Mouse (Mus musculus) thymus, postnatal 14 days (tissue): ENCODE results near the gene Erh.
A peak's percentile ranks its signal among the peaks of the same experiment; 100 is the strongest.

Experiments used
- DNase-seq: peaks from one replicate; pipeline ENCODE4 v3.0.0; 2021

The Erh gene

DNA sequence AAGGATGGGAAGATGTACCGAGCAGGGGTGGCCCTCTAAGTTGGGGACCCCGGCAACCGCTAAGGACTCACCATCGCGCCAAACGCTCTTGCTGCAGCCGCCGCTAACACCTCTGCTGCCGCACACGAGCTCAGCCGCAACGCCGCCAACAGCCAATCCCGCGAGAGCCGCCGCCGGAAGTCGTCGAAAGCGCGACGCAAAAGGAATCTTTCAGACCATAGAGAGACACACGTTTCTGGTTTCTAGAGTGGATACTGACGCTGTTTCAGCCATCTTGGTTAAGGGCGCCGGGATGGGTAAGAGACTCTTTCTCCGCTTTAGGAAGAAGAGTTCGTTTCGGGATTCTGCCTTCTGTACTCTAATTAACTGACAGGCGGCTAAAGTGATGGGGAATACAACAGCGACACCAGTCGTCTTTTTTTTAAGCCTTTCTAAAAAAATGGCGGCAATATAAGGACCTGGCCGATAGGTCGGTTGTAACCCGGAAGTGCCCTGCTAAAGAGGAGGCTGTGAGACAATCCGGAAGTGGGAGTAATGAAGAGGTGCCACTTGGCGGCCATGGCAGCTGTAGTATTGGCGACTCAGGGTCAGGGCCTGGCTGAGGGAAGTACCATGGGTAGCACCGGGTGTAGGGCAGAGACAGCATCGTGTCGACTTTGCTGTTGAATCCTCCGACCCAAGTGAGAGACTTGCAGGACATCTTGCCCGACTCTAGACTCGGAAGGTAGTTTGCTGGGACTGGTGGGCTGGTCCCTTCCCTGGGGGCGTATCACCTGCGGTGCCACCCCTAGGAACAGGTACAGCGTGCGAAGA is at the start of gene Erh, which contains the start of gene Slc39a9:
TSS of gene Erh (minus strand) at position 649 of the 813 bp plus-strand sequence.
TSS of gene Slc39a9 (plus strand) at position 191 of the 813 bp plus-strand sequence.
- peak; percentile 93 for DNase-seq

DNA sequence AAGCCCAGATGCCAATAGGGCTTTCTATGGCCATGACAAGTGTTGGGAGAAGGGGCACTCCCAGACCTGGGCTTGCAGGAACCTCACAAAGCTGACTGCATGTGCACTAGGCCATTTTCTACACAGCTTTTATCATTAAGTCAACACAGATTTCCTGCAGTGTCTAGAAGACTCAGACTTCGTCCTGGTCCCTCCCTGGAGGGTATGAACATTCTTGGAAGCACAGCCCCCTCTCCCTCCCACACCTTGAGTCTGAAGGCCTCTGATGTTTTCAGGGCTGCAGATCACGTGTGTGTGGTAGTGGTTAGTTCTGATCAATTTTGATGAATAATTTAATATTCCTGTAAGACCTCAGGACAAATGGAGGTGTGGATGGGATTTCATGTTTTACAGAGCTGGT is 49.6 kb upstream of the Erh start:
- no peak for DNase-seq

DNA sequence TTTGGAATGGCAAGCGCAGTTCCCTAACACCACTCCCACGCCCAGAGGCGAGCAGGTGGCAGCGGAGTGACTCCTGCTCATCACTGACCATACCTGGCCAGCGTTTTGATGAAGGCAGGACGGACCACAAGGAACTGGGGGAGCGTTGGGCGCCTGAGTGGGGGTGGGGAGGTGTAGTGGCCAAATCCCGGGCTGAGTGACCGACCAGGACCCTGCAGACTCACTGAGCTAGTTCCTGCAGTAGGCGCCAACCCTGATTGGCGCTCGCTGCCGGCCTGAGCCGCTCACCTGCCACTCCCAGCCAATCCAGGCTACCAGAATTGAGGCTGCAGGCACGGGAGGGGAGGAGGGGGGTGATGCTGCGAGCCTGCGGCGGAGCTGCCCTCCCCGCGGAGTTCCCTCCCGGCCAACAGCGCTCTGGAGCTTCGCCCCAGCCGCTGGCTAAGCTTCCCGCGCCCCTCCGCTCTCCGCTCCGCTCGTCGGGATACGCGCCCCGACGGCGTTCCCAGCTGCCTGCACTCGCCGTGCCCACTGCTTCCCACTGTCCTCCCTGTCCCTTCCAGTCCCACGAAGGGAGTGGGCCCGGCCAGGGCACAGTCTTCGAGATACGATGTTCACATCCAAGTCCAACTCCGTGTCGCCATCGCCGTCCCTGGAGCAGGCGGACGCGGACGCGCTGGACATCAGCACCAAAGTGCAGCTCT is 48.3 kb upstream of the Erh start, which contains the start of gene Plekhd1:
TSS of gene Plekhd1 (plus strand) at position 323 of the 704 bp plus-strand sequence.
- peak; percentile 16 for DNase-seq

DNA sequence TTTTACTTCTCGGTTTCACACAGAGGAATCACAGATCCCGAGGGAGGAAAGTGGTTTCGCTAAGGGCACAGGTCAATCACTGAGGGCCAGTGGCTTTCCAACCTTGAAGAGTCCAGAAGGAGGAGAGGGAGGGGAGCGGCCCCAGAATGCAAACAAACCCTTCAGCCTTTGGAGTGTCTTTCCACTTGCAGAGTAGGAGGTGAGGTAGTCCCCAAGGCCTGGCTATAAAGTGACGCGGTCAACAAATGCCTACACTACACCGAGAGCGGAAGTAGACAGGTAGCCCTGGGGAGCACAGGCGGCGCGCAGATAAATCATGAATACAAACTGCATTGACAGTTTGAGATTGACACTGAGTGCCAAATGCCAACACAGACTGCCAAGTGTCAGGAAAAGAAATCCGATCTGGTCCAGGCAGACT is 47.5 kb upstream of the Erh start:
- no peak for DNase-seq

DNA sequence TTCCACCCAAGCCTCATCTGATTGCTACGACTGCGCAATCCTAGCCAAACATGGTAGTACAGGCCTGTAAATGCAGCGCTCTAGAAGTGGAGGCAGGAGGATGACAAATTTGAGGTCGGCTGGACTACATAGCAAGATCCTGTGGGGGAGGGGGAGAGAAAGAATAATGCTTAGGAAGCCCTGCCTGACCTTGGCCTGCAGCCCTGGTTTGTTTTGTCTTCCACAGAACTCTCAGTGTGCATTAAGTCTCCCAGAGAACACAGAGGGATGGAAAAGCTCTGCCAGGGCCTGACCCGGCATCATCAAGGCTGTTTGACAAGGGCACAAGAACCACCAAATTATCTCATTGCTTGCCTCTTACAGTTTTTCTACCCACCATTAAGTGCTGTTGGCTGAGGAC is 45.6 kb upstream of the Erh start:
- no peak for DNase-seq

DNA sequence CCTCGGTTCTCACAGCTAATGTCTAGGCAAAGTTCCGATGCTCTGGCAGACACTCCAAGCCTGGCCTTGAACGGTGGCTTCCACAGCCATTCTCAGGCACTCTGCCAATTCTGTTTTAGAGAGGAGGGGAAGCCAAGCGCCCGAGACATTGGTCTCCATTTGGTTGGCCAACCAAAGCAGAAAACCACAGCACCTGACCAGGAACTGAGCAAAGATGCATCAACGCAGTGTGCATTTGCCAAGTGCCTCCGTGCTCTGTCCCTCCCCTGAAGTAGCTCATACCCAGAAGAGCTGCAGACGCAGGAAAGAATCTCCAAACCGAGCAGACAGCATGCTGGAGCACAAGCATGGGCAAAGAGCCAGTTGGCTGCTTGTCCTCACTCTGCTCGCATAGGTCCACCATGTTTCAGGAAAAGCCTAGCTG is 43.7 kb upstream of the Erh start:
- DNase-seq, result no peak

DNA sequence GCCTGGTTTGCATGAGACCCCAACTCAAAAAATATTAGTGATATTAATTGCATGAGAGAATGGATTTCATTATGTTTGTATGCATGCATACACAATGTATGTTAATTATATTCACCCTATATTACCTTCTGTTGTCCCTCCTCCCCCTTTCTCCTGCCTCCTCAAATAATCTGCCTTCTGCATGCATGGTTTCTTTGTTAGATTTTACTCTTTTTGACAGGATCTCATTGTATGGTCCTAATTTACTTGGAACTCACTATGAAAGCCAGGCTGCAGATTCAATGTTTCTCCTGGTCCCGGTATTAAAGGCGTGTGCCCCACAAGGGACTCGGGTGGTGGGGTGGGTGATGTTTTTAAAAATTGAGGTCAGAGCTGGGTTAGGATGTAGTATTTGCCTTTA is 40.2 kb upstream of the Erh start:
- DNase-seq, result no peak

DNA sequence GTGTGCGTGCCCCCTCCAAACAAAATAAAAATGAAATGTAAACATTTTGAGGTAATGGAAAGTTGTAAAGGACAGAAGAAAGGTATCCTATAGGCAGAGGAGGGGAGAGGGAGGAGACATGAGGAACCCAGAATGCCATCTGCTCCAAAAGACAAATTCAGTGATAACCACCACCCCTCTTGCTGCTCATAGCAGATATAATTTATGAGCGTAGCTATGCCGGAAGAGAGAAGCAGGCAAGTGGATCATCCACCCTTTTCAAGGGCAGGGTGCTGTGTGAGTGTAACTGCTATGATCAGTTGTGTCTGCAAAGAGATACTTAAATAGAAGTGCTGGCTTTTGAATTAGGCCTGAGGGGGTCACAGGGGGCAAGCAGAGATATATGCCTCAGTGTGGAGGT is 39.4 kb upstream of the Erh start:
- DNase-seq, result no peak

- DNase-seq, result peak; percentile 12
These were observed 37.2 kb upstream of the Erh start for GRCm38 (mm10) chr12:80681340-80681739.

GRCm38 (mm10) chr12:80673170-80673569 is 29.0 kb upstream of the Erh start:
- peak; percentile 60 for DNase-seq

DNA sequence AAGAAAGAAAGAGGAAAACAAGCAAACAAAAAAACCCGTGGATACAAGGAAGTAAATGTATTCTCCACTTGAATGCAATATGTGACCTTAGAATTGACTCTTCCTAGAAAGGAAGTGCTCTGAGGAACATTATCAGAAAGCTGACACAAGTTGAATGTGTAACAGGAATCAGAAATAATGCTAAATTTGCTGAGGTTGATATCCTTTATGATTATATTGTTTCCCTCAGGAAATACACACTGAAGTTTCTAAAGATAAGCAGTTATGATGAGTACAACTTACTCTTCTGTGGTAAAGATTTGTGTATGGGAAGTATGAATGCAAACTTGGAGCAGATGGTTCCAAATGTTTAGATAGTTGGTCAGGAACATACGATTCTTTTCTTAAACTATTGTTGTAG is 24.2 kb upstream of the Erh start:
- no peak for DNase-seq

- no peak for DNase-seq
These were observed 19.8 kb upstream of the Erh start for GRCm38 (mm10) chr12:80663935-80664334.

- DNase-seq, result no peak
These were observed 18.2 kb upstream of the Erh start for GRCm38 (mm10) chr12:80662322-80662721.

DNA sequence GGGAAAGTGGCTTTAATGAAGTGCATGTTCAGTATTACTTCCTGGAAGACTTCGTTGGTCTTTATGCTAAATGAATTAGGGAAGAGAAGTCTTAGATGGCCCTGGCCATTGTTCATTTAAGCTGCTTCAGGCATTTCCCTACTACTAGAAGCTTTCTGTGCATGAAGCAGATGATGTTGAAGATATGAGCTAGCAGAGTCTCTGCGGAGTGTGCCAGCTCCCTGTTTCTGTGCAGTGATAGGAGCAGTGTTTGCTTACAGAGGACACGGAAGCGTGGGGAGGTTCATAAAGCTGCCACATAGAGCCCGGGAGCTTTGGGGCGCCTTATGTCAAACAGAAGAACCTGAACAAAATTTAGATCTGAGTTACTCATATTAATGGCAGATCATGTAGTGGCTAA is 14.5 kb upstream of the Erh start:
- DNase-seq, result no peak

- DNase-seq, result no peak
These were observed 10.5 kb upstream of the Erh start for GRCm38 (mm10) chr12:80654659-80655025.

DNA sequence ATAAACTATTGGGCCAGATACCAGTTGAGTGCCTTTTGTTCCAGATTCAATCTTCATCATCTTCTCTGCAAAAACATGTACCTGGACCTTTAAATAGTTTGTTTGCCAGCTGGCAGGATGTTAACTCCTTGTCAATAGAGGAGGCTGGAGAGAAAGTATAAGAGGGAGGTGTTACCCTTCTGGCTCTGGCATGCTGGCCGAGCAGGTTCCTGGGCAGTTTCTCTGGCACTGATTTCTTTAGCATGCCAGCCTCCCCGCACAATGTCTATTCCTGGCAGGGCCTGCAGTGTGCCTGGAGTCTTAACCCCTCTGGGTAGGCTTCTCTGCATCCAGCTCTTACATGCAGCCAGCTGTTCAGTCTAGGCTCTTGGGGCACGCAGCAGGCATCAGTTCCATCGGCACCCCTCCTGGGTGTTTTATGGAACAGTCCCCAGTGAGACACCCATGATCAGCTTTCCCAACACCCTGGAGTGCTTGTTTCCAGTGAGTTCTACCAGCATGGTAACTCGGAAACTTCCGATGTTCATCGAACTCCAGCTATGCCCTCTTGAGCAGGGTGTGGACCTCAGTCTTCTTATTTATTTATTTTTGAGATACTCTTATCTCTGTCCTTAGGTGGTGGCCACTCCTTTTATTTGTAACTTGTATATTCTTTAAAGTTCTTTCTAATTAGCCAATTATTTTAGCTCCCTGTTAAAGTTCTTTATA is 10.0 kb upstream of the Erh start:
- no peak for DNase-seq

GRCm38 (mm10) chr12:80646377-80646776 is 2.2 kb upstream of the Erh start:
- DNase-seq, result no peak

DNA sequence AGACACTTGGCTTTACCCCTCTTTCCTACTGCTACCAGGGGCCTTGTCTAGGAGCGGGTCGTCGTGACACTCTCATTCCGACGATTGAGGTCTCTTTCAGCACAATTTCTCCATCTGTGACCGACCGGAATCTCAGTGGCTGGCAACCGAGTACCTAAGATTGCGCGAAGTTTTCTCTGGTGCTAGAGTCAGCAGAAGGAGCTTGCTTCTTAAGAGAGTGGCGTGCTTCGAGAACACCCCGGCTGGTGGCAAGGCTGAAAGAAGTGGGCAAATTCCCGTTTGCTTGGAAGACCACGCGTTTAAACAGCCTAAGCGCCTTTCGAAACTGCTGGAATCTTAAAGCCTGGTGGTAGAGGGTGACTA is 346 bp upstream of the Erh start:
- no peak for DNase-seq

DNA sequence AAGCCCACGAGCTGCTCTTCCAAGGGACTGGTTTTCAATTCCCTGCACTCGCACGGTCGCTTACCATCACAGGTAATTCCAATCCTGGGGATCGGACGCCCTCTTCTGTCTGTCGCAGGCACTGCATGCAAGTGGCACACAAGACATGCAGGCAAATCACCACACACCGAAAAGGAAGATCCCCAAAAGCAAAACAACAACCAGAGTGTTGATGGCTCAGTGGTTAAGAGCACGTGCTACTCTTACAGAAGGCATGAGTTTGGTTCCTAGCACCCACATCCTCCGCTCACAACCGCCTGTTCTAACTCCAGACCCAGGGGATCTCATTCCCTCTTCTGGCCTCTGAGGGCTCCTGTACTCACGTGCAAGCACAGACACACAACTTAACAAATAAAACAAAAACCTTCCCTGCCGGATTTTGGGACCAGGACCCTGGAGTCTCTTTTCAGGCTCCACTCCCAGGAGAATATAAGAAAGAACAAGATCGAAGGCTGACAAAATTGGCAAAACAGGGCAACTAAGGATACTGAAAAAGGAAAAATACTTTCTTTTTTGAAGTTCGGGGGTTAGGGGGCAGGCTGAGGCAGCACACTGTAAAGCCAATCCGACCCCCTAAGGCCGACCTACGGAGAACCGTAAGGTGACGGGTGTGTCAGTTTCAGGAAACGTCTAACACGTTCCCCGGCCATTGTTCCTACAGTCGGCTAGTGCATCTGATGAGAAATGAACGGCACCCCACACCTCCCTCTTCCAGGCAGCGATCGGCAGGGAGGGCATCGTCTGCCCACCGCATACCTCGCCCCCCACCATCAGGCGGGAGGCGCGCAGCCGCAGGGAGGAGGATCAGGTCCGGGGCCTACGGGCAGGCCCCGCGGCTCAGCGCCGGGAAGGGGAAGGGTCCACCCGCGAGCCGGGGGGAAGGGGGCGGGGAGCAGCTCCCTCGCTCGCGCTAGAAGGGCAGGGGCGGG is 1.1 kb downstream of the Erh start:
- peak; percentile 75 for DNase-seq

DNA sequence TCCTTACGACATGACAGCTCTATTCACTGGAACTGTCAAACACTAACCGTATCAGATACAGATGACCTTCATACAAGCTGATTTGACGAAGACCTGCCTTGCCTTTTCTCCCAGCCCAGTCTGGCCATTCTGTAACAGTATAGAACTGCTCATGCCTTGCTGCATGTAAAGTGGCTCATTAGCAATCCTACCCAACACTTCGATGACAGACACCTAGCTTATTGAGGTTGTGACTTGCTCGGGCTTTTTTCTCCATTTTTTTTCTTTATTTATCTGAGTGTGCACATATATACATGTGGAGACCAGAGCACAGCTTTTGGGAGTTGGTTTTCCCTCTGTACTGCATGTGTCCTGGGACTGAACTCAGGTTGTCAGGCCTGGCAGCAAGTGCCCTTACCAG is 12.4 kb downstream of the Erh start:
- no peak for DNase-seq

- no peak for DNase-seq
These were observed 23.6 kb downstream of the Erh start for GRCm38 (mm10) chr12:80620501-80620900.
